Mouse (Mus musculus): ENCODE measurements around the gene Dscam.

Dscam gene

DNA sequence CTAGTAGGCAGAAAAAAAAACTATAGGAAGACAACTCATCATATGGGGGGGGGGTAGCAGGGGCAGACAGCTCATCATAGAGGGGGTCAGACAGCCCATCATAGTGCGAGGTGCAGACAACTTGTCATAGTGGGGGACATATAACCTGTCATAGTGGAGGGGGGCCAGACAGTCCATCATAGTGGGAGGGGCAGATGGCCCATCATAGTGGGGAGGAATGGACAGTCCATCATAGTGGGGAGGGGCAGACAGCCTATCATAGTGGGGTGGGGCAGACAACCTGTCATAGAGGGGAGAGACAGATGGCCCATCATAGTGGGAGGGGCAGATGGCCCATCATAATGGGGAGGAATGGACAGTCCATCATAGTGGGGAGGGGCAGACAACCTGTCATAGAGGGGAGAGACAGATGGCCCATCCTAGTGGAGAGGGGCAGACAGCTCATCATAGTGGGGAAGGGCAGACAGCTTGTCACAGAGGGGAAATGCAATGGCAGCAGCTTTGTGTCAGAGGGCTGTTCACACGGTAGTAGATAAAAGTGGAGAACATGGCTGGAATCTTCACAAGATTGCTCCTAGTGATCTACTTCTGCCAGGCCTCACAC lies 447.4 kb downstream of the Dscam start:
- DNase-seq (ENCODE audit: low read depth, low spot score): no peak

DNA sequence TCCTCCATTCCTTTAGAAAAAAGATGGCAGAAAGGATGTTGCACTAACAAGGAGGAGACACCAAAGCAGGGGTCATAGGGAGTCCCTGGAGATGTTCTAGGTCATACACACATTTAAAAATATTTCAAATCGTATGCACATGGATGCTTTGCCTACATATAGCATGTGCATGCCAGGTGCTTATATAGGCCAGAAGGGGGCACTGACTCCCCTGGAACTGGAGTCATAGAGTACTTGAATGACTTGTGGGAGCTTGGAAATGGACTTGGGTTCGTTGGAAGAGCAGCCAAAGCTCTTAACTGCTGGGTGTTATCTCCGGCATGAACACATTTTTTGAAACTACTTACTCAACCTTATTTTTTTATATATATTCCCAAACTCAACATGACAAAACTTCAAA lies 448.4 kb downstream of the Dscam start:
- DNase-seq (ENCODE audit: low read depth, low spot score): no peak

DNA sequence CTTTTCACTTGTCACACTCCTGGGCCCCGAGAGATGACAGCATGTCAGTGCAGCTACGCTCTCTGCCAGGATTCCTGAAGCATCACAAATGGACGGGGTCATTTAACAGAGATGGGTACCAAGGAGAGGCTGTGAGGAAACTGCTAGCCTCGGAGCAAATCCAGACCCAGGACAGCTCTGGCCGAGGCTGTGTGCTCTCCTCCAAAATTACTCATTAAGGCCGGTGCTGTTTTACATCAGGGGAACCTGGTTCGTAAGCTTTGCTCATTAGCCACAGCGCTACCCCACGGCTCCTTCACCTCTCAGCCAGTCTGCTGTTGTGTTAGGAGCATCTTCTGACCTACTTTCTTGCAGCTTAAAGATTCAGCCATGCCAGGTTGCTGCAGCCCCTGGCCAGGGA lies 449.3 kb downstream of the Dscam start:
- DNase-seq (ENCODE audit: low read depth, low spot score): no peak

DNA sequence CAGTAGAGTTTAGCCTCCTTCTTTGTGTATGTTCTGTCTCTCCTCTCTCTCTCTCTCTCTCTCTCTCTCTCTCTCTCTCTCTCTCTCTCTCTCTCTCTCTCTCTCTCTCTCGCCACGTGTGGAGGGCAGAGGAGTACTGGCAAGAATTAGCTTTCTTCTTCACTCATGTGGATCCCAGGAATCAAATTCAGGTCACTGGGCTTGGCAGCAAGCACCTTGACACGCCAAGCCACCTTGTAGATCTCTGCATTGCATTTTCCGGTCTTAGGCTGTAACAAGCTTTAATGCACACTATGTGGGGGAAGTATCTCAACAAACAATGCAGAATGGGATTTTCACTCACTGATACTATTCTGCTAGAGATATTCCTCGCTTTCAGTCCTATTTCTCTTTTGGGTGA lies 449.9 kb downstream of the Dscam start:
- DNase-seq (ENCODE audit: low read depth, low spot score): no peak

DNA sequence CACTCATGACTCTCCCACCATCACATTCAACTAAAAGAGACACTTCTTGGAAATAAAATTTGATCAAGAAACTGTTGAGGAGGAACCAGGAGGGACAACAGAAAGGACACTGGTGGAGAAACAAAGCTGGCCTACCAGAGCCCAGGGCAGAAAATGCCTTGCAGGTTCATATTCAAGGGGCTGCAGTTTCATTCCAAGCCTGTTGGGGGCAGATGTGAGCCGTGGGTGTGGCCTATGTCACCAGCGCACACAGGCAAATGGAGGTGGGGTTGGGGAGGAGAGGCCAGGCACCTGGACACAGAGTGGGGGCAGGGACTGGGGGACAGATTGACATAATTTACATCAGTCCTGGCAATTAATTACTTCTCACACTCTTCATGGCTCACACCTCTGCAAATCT lies 452.3 kb downstream of the Dscam start:
- DNase-seq (ENCODE audit: low read depth, low spot score): no peak

DNA sequence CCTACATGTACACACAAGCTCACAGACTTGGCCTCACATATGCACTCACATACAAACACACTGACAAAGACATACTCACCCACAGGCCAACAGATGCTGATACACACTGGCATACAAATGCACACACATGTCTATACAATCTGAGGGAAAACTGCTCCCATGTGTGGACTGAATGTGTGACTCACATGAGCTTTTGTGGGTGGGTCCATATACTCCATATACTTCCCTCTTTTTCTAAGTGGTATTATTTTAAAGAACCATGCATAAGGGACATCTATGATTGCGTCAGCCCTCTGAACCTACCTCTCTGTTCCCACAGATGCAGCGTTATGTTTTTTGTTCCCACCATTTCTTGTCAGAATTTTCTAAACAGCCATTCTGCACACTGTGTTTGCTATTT lies 453.9 kb downstream of the Dscam start:
- DNase-seq (ENCODE audit: low read depth, low spot score): no peak

DNA sequence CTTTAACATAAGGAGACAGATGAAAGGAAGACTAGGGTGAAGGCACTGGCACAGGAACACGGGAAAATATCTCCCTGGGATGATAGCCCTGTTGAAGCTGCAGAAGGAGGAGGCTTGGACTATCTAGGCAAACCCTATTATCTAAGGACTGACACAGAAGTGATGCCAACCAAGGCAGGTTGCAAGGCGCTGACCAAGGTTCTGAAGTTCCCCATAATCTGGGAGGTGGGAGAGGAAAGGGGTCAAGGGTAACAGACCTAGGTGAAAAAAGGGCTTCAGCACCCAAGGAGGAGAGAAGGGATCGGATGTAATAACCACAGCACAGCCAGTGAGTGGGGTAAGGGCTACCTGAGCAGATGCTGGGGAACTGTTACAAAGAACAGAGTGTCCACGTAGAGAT lies 458.6 kb downstream of the Dscam start:
- no peak for DNase-seq (ENCODE audit: low read depth, low spot score)

DNA sequence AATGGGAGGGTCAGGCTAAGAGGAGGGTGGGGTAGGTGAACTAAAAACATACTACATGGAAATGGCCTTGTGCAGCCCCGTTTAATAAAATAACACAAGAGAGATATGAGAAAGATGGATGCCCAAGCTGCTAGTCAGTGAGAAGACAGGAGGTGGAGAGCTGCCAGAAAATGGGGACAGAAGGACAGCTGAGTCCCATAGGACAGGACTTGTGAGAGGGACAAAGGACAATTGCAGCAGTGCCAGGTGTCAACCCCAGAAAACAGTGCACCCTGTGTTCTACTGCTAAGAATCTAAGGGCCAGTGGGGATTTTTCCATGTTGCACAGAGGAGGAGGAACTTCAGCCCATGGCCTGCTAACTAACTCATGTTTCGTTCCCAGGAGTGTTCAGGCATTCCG lies 470.0 kb downstream of the Dscam start:
- DNase-seq (ENCODE audit: low read depth, low spot score): no peak

DNA sequence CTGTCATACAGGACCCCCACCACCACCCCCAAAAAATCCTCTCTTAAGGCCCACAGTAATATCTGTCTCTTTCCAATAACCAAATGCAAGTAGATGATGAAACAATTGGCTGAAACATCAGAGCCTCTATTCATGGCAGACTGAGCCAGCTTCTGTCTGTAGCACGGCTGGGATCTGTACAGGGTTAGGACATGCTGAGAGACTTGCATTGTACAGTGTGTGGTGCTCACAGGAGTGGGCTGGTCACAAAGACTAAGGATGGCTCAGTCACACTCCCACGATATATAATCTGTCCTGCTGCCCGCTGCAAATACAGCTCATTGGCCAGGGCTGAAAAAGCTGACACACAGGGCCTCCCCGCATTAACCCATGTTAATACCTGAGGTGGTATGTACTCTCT lies 474.7 kb downstream of the Dscam start:
- no peak for DNase-seq (ENCODE audit: low read depth, low spot score)

DNA sequence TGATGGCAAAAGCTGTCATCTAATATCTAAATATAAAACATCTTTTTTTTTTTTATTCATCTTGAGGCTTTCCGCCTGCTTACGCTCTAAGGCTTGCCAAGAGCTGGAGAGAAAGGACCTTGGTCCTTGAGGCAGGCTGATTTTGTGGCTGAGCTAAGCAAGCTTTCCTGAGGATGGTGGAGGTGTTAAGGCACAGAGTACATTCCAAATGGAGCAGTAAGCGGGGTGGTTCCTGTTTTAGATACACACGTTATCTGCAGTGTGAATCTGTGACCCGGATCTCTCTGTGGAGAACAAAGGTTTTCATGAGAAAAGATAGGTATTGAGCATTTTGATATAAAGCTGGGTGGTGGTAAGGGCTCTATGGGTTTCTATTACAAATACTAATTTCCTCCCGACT lies 479.0 kb downstream of the Dscam start:
- DNase-seq (ENCODE audit: low read depth, low spot score): no peak

DNA sequence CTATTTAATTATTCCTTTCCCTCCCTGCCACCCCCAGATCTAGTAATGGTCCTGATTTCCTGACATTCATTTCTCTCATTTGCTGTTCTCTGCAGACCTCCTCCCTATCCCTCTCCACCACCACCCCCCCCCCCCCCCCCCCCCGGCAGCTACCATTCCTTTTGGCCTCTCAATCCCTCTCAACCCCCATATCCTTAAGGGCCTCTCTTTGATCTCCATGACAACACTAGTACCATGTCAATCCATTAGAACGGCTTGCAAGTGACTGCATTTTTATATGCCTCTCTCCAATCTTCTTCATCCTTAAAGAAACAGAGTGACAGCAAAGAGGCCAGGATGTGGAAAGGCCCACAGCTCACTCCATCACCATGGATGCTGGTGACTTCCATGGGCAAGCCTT lies 480.5 kb downstream of the Dscam start:
- DNase-seq (ENCODE audit: low read depth, low spot score): no peak

DNA sequence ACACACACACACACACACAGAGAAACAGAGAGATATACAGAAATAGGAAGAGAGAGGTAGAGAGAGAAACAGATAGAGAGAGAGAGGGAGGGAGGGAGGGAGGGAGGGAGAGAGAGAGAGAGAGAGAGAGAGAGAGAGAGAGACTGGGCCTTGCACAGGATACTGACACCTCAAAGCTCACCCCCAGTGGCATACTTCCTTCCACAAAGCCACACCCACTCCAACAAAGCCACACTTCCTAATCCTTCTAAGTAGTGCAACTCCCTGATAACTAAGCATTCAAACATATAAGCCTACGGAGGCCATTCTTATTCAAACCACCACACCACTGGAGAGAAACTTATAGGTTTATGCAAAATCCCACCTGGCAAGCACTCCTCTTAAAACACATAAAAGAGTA lies 481.1 kb downstream of the Dscam start:
- DNase-seq (ENCODE audit: low read depth, low spot score): no peak

DNA sequence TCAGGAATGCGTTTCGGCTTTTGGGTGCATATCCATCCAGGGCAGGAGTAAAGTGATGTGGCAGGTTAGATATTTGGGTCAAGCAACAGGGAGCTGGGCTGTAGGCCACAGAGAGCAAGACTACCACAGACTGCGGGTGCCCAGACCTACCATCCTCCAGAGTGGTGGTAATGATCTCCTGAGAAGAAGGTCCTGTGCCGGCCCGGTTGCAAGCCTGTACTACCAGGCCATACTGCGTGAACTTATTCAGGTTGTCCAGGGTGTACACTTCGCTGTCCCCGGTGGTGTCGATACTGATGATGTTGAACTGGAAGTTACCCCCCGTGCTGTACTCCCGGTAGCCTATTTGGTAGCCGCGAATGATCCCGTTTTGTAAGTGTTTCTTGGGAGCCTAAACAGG lies 485.5 kb downstream of the Dscam start:
- DNase-seq (ENCODE audit: low read depth, low spot score): no peak

DNA sequence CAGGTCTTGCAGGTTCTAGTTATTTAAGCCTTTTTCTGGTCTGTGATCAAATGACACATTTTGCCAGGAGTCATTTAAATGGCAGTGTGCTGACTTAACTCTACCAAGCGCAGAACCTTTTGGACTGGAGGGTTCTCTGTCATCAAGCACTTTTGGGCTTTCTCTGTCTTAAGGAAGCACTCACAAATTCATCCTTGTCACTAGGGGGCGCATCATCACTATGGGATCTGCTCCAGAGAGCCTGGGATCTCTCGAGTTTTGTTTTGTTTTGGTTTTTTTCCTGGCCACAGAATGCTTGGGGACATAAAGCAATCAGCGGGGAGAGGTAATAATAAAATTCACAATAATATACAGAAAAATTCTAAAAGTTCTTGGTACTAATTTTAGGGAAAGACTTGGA lies 486.0 kb downstream of the Dscam start:
- DNase-seq (ENCODE audit: low read depth, low spot score): peak; percentile 36

DNA sequence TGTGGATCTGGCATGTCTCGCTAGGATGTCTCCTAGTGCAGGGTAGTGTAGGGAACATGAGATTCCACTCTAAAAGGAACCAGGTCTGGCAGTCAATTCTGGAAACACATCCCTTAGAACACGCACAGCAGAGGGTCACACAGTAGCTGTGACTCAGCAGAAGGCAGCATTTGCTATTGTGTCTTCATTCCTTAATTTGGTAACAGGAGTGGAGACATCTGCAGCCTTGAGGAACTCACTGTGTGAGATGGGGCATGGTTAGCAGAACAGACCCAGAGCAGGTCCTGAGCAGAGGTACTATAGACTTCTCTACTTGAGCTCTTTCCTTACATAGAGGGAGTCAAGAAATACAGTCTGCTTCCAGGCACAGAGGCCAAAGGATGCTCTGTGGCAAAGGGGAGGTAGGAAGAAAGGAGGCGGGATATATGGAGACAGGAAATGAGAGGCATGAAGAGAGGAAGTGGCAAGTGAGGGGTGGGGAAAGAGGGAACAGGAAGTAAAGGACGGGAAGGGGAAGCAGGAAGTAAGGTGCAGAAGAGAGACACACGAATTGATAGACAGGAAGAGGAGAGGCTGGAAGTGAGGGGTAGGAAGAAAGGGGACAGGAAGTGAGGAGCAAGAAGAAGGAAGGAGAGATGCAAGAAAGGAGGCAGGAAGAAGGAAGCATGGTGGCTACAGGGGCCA lies 488.1 kb downstream of the Dscam start:
- no peak for DNase-seq (ENCODE audit: low read depth, low spot score)

DNA sequence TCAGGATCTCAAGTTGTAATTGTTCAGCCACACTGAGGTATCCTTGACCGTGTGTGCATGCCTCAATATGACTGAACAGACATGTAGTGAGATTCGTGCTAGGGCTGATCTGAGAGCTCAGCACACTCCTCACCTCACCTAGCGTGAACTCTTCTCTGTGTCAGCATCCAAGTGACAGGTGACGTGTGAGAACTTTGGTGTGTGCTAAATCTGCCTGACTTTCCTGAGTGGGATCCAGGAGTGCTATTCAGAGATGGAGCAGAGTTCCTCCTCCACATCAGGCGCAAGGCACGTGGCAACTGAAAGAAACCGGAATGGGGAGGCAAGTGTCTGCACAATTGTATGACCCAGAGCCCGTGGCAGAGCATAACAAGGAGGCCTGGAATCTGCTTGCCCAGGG lies 490.6 kb downstream of the Dscam start:
- no peak for DNase-seq (ENCODE audit: low read depth, low spot score)

DNA sequence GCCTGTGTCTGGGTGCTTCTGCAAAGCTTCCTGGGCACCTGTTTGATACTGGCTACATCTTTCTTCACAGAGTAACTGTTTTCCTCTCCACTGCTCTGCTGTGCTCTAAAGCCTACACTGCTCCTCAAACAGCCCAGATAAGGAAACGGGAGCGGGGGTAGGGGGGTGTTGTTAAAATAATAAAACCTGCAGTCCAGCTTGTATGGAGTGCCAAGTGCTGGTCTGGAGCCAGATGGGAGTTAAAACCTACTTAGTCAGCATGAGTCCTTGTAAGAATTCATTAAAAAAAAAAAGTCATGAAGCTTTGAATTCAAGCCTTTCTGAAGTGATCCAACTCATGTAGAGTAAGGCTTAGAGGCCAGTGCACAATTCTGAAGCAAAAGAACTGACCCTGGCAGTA lies 493.1 kb downstream of the Dscam start:
- no peak for DNase-seq (ENCODE audit: low read depth, low spot score)

DNA sequence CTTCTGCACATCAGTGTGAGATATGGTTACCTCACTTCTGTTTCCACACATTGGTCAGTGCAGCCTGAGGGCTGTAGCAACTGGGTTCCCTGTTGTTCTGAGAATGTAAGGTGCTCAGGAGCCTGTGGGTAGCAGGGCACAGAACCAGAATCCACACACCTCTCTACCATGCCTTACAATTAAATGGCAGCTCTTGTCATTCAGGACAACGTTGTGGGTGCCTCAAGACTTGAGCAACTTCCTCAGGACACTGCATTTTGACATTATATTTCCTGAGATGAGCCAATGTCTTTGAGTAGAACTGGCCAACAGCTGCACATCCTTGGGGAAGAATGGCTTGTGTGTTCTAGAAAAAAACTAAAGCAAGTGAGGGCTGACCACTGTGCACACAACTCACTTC lies 493.9 kb downstream of the Dscam start:
- DNase-seq (ENCODE audit: low read depth, low spot score): no peak

DNA sequence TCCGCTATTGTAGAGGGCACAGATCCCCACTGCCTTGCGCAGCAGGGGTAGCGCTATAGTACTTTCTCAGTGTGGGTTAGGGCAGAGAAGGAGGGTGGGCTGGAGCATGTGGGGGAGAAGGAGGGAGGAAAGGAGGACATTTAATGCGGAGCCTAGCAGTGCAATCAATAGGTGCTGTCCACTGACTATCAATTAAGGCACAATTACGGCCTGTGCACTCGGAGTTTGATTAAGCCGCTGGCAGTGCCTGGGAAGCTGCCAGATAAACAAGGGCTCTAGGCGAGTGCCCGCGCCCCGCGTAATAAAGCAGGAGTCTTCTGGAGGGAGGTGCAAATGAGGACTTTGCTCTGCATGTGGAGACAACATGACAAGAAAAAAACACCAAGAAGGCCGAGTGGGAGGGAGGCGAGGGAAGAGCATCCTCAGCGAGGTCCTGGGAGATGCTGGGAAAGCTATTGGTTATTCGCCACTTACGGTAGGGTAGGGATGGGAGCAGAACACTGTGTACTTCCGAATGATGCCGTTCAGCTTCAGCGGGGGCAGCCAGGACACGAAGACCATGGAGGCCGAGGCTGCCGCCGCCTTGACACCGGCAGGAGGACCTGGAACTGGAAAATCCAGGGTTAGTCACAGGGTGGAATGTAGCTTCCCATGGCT lies 497.2 kb downstream of the Dscam start:
- DNase-seq (ENCODE audit: low read depth, low spot score): no peak

DNA sequence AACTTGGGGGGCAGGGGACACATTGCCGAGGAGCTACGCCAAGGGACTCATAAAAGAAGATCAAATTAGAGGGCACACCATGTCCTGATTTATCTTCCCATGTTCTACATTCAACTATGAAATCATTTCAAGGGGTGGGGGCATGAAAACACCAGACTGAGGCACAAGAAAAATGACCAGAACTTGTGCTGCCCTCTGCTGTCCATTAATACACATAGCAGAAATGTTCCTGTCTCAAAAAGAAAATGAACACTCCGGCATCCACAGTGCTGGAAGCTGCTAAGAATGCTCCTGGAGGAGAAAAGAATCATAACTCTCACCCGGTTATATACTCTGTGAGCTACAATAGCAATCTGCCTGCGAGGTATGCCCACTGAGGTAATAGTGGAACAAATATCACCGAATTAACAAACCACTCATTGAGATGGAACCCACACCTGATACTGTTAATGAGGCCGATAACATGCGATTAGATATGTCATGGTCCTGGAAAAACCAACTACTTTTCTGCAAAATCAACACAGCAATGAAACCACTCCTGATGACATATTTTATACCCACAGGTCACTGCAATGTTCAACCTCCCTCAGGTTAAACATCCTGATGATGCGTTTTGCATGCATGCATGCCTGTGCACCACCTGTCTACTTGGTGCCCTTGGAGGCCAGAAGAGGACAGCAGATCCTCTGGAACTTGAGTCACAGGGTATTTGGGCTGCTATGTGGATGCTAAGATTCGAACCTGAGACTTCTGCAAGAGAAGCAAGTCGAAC lies 498.8 kb downstream of the Dscam start:
- peak; percentile 45 for DNase-seq (ENCODE audit: low read depth, low spot score)

DNA sequence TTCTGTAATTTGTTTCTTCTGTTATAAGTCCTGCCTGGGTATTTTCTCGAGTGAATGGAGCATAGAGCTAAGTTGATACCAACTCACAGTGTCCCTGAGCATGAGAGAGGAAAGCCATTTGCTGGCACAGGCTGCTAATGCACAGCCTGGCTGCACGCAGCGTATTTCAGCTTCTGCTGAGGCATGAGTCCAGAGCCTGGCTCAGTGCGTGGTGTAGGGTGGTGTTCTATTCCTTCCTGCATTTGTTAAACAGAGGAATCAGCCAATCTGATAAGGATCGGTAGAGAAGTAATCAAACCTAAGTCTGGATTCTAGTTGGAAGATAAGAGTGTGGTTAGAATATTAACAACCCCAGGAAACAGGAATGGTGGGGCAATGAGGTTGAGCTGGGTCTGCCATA lies 500.8 kb downstream of the Dscam start:
- DNase-seq (ENCODE audit: low read depth, low spot score): no peak

DNA sequence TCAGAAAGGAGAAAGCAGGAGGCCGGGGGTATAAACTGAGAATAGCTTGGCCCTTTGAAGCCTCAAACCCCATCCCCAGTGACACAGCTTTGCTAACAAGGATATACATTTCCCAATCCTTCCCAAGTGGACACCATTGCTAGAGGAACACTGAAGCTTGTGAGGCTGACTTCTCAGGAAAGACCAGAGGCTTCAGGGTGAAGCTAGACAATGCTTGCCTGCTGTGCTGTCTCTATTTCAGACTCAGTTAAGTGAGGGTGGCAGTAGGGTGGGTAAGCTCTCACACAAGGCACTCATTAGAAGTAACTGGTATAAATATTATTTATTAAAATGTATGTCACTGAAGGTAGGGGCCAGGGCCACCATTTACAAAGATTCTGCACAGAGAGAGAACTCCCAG lies 502.1 kb downstream of the Dscam start:
- no peak for DNase-seq (ENCODE audit: low read depth, low spot score)

DNA sequence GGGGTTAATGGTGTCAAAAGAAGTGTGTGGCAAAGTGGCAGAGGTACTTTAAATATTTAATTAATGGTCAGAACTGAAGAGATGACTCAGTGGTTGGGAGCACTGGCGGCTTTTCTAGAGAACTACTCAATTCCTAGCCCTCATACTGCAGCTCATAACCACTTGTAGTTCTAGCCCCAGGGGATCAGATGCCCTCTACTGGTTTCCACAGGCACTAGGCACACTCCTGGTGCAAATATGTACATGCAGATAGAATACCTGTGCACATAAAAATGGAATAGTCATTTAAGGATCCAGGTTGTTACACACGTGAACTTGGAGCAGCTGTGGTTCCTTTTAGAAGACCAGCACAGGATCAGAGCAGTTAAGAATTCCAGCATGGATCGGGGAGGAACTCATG lies 509.5 kb downstream of the Dscam start:
- no peak for DNase-seq (ENCODE audit: low read depth, low spot score)

All from brain, embryonic 18.5 days (tissue).